Comparison of ENCODE assay signal across 8 mouse cellular contexts in genomic region chr6:110646901-110647300, GRCm38 (mm10). TPM values are rescaled to one million over a fixed set of nuclear protein-coding genes. Genes with fewer than 3 reads are reported as not detected.
A peak's percentile ranks its signal among the peaks of the same experiment; 100 is the strongest.
DNase-seq lines count a peak whose midpoint lies in the region; ATAC-seq lines count a peak whose summit lies in the region.

No protein-coding gene starts in this region.

- peak overlapping the region; percentile 81 for H3K9ac ChIP-seq in hindbrain, embryonic 16.5 days (ENCODE audit: low read depth, low read length)
- H3K9ac ChIP-seq in midbrain, embryonic 12.5 days (replicated peaks): no peak overlapping the region

- H3K4me1 ChIP-seq in embryonic facial prominence, embryonic 10.5 days: peaks cover 21% of the 10 kb centered on the region
- peaks cover 2% of the 10 kb centered on the region; the same call in 1 of the 2 replicates for H3K4me1 ChIP-seq in hindbrain, embryonic 16.5 days (ENCODE audit: control insufficient read depth, insufficient read depth, low read depth, low read length)
- peaks cover 11% of the 10 kb centered on the region; the same call in 1 of the 2 replicates for H3K4me1 ChIP-seq in midbrain, embryonic 12.5 days

- peaks cover 57% of the 10 kb centered on the region for H3K27me3 ChIP-seq in embryonic facial prominence, embryonic 10.5 days (replicated peaks; ENCODE audit: low read depth, poor library complexity, severe bottlenecking)
- H3K27me3 ChIP-seq in hindbrain, embryonic 16.5 days (replicated peaks; ENCODE audit: control insufficient read depth, insufficient read depth, low read length): no peaks in the 10 kb centered on the region
- H3K27me3 ChIP-seq in midbrain, embryonic 12.5 days: peaks cover 43% of the 10 kb centered on the region

- WGBS in embryonic facial prominence, embryonic 10.5 days: 2% methylated on average over 12 of the region's 12 CpGs
- WGBS in hindbrain, embryonic 16.5 days: 2% methylated on average over 12 of the region's 12 CpGs
- WGBS in midbrain, embryonic 12.5 days: 2% methylated on average over 12 of the region's 12 CpGs

- no peaks in the 10 kb centered on the region for H3K36me3 ChIP-seq in embryonic facial prominence, embryonic 10.5 days (replicated peaks)
- no peaks in the 10 kb centered on the region for H3K36me3 ChIP-seq in hindbrain, embryonic 16.5 days (ENCODE audit: control insufficient read depth, insufficient read depth, low read length)
- no peaks in the 10 kb centered on the region for H3K36me3 ChIP-seq in midbrain, embryonic 12.5 days

- no peak overlapping the region for H3K27ac ChIP-seq in embryonic facial prominence, embryonic 10.5 days (replicated peaks)
- H3K27ac ChIP-seq in hindbrain, embryonic 16.5 days (ENCODE audit: low read depth, low read length): peak overlapping the region; percentile 85
- H3K27ac ChIP-seq in midbrain, embryonic 12.5 days (replicated peaks): no peak overlapping the region

- H3K4me3 ChIP-seq in embryonic facial prominence, embryonic 10.5 days: peak overlapping the region; percentile 69
- H3K4me3 ChIP-seq in hindbrain, embryonic 16.5 days (ENCODE audit: low read length): peak overlapping the region; percentile 70
- H3K4me3 ChIP-seq in midbrain, embryonic 12.5 days: peak overlapping the region; percentile 62

- no peaks in the 10 kb centered on the region for H3K9me3 ChIP-seq in embryonic facial prominence, embryonic 10.5 days
- H3K9me3 ChIP-seq in hindbrain, embryonic 16.5 days (ENCODE audit: control insufficient read depth, low read length): no peaks in the 10 kb centered on the region
- H3K9me3 ChIP-seq in midbrain, embryonic 12.5 days: no peaks in the 10 kb centered on the region

- H3K4me2 ChIP-seq in hindbrain, embryonic 16.5 days (ENCODE audit: low read length): peak overlapping the region; percentile 78
- peak overlapping the region; percentile 95 for H3K4me2 ChIP-seq in midbrain, embryonic 12.5 days (replicated peaks)

- ATAC-seq in hindbrain, embryonic 16.5 days: peak; percentile 24; the same call in 1 of the 2 replicates
- no peak for ATAC-seq in midbrain, embryonic 12.5 days (ENCODE audit: low FRiP score, low read depth)

- DNase-seq in ES-CJ7 (ENCODE audit: low read depth, low spot score): peak; percentile 4
- DNase-seq in embryonic facial prominence, embryonic 10.5 days (ENCODE audit: low spot score): peak; percentile 39
- no peak for DNase-seq in urinary bladder, postnatal 4 days (ENCODE audit: low spot score in 2 of 2)
- no peak for DNase-seq in urinary bladder, postnatal 36 days (ENCODE audit: low spot score in 2 of 2)
- DNase-seq in gastrocnemius, adult 18-20 months (ENCODE audit: low spot score): no peak
- no peak for DNase-seq in heart, postnatal 4 days

RNA-seq across cellular contexts. Expression of gene Grm7, which starts 1.5 kb away (rescaled TPM):
- polyA plus RNA-seq in embryonic facial prominence, embryonic 10.5 days (2016; fragmentation: Nextera tagmentation; extraction: Ambion mirVana): 0.39 and 0.95 TPM in 2 replicates
- 38.8 and 42.3 TPM in 2 replicates for polyA plus RNA-seq in hindbrain, embryonic 16.5 days (2015; fragmentation: Nextera tagmentation; extraction: Ambion mirVana)
- polyA plus RNA-seq in midbrain, embryonic 12.5 days (2016; fragmentation: Nextera tagmentation; extraction: Ambion mirVana): 2.7 and 4.2 TPM in 2 replicates
- total RNA-seq in gastrocnemius, adult 18-20 months (2021): not detected
- total RNA-seq in heart, postnatal 4 days (2021): under 1 TPM in 1 of 2 experiments, not detected in 1; 0.14 TPM

Comparison
In these comparisons a context has a peak if more than half of its experiments do, and no peak if none do; other contexts are left out.
1. DNase-seq: peak in ES-CJ7 (single experiment) and embryonic facial prominence, embryonic 10.5 days (single experiment); none in urinary bladder, postnatal 4 days (0 of 2), urinary bladder, postnatal 36 days (0 of 2), gastrocnemius, adult 18-20 months (single experiment) and heart, postnatal 4 days (single experiment).
2. Peak in every context shown above with its lines, with median percentiles within 50 percentile points of each other: H3K4me3 ChIP-seq.